Mouse (Mus musculus): Measurements from ENCODE around the gene Ifngr2.

GRCm38 (mm10) chr16:91557693-91558092 lies 10.8 kb downstream of the Ifngr2 start:
- TF ChIP-seq CTCF (IDR thresholded peaks at IDR 0.05; ENCODE audit: low read depth) (no peak), EP300 (IDR thresholded peaks at IDR 0.05; ENCODE audit: low read depth) (no peak)

Measured in heart, postnatal 0 days (tissue).